Mouse (Mus musculus): ENCODE measurements around the gene Vps26b. TPM values are rescaled to one million over a fixed set of nuclear protein-coding genes. Genes with fewer than 3 reads are reported as not detected.

The Vps26b gene
- polyA plus RNA-seq (2016; fragmentation: Nextera tagmentation; extraction: Ambion mirVana), result 26.7 and 29.6 TPM in 2 replicates

DNA sequence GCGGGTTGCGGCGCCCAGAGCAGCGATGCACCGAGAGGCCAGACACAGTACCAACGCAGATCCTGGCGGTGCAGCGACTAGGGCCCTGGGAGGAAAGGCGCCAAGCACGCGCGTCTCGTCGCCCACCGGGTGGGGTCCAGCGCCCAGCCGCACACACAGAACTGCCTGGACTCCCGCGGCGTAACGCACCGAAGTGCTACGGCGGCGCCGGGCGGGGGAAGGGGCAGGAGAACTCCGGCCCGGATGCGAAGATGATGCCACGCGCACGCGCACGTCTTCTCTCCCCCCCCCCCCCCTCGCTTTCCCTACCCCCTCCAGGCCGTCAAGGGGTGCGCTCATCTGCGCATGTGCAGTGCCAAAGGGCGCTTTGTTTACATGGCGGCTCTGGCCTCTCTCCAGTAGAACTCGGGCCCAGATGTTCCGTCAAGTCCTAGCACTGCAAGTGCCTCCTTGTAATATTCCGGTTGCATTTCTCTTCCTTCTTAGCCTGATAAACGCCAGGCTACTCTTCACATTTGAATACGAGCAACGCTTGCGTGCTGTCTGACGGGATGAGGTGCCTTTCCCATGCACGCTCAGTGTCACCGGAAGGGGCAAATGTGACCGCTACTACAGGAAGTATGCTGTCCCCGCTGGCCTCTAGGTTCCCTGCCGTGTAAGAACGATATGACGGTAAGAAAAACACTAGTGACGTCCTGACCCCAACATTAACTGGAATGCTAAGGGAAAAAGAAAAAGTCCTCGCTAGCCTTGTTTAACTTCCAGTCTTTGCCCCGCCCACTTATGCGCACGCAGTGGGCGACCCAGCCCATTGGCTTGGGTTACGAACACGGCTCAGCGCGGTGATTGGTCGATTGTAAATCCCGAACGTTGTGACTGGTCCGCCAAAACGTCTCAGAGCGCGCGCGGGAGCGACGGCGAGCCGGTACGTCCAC, at the start of gene Vps26b, which contains the start of gene Ncapd3:
Vps26b (minus strand) TSS at position 238 of the 935 bp plus-strand sequence.
Ncapd3 (plus strand) TSS at position 348 of the 935 bp plus-strand sequence.
- Histone ChIP-seq H3K9me3 (replicated peaks) (no peaks in the 10 kb centered on the region), H3K27ac (ENCODE audit: poor library complexity, severe bottlenecking) (peak within 1 kb of the TSS; percentile 86), H3K4me1 (replicated peaks) (peaks cover 35% of the 10 kb centered on the region), H3K36me3 (no peaks in the 10 kb centered on the region), H3K9ac (peak within 1 kb of the TSS; percentile 97), H3K4me3 (peak within 1 kb of the TSS; percentile 99), H3K27me3 (replicated peaks) (no peaks in the 10 kb centered on the region), H3K4me2 (peak within 1 kb of the TSS; percentile 90)
- ATAC-seq (ENCODE audit: insufficient number of reproducible peaks, low FRiP score), result peak; percentile 97
- under 1% methylated on average over 70 of the region's 80 CpGs for WGBS

DNA sequence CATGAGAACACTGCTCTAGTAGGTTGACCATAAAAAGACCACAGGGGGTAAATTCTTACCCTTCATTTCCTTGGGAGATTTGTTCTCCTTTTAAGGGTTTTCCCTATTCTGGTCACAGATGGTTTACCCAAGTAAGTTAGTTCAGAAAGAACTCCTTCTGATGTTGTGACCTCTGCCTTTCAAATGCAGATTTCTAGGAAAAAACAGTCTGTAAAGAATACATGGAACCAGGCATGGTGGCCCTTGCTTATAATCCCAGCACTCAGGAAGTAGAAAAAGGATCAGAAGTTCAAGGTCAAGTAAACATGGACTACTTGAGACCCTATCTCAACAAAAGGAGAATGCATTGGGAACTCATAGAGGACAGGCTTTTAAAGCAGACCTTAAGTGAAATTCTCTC, 45.9 kb upstream of the Vps26b start:
- Histone ChIP-seq H3K36me3 (peaks cover 63% of the 10 kb centered on the region), H3K27me3 (replicated peaks) (no peaks in the 10 kb centered on the region), H3K27ac (ENCODE audit: poor library complexity, severe bottlenecking) (no peak overlapping the region), H3K9ac (no peak overlapping the region), H3K9me3 (replicated peaks) (no peaks in the 10 kb centered on the region), H3K4me3 (no peak overlapping the region), H3K4me2 (no peak overlapping the region), H3K4me1 (replicated peaks) (peaks cover 8% of the 10 kb centered on the region; the same call in 1 of the 2 replicates)
- no peak for ATAC-seq (ENCODE audit: insufficient number of reproducible peaks, low FRiP score)

DNA sequence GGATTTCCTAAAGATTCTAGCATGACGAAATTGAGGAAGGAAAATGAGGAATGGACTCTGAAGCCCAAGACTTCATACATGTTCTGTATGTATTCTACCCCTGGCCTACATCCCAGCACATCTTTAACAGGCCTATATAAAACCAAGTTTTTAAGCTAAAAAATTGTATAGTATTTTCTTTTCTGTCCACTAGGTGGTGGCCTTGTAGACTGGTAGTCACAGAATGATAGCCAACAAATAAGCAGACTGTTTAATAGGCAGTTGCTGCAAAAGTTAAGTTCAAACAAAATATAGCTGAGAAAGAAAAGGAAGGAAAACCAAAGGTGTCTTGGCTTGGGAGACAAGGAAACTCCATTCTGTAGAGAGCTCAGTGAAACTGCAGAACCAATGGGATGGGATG, 44.8 kb upstream of the Vps26b start:
- Histone ChIP-seq H3K4me1 (replicated peaks) (peaks cover 8% of the 10 kb centered on the region; the same call in 1 of the 2 replicates), H3K27me3 (replicated peaks) (no peaks in the 10 kb centered on the region), H3K9ac (no peak overlapping the region), H3K36me3 (peaks cover 64% of the 10 kb centered on the region), H3K9me3 (replicated peaks) (no peaks in the 10 kb centered on the region), H3K4me3 (no peak overlapping the region), H3K4me2 (no peak overlapping the region), H3K27ac (ENCODE audit: poor library complexity, severe bottlenecking) (no peak overlapping the region)
- WGBS, result 57% methylated on average over 1 of the region's 1 CpGs
- ATAC-seq (ENCODE audit: insufficient number of reproducible peaks, low FRiP score), result no peak

- H3K27me3 ChIP-seq (replicated peaks), result no peaks in the 10 kb centered on the region
- no peak overlapping the region for H3K9ac ChIP-seq
- H3K4me1 ChIP-seq (replicated peaks), result peaks cover 8% of the 10 kb centered on the region; the same call in 1 of the 2 replicates
- WGBS, result 82% methylated on average over 4 of the region's 4 CpGs
- H3K36me3 ChIP-seq, result peaks cover 80% of the 10 kb centered on the region
- no peak overlapping the region for H3K27ac ChIP-seq (ENCODE audit: poor library complexity, severe bottlenecking)
- no peak overlapping the region for H3K4me2 ChIP-seq
- no peak overlapping the region for H3K4me3 ChIP-seq
- ATAC-seq (ENCODE audit: insufficient number of reproducible peaks, low FRiP score), result no peak
- H3K9me3 ChIP-seq (replicated peaks), result no peaks in the 10 kb centered on the region
These were observed 41.0 kb upstream of the Vps26b start for GRCm38 (mm10) chr9:27070895-27071294.

- H3K4me1 ChIP-seq (replicated peaks), result no peaks in the 10 kb centered on the region
- H3K4me3 ChIP-seq, result no peak overlapping the region
- 93% methylated on average over 5 of the region's 5 CpGs for WGBS
- H3K9me3 ChIP-seq (replicated peaks), result no peaks in the 10 kb centered on the region
- no peak overlapping the region for H3K9ac ChIP-seq
- peaks cover 79% of the 10 kb centered on the region for H3K36me3 ChIP-seq
- H3K27me3 ChIP-seq (replicated peaks), result no peaks in the 10 kb centered on the region
- H3K4me2 ChIP-seq, result no peak overlapping the region
- ATAC-seq (ENCODE audit: insufficient number of reproducible peaks, low FRiP score), result no peak
- no peak overlapping the region for H3K27ac ChIP-seq (ENCODE audit: poor library complexity, severe bottlenecking)
These were observed 28.5 kb upstream of the Vps26b start for GRCm38 (mm10) chr9:27058341-27058740.

DNA sequence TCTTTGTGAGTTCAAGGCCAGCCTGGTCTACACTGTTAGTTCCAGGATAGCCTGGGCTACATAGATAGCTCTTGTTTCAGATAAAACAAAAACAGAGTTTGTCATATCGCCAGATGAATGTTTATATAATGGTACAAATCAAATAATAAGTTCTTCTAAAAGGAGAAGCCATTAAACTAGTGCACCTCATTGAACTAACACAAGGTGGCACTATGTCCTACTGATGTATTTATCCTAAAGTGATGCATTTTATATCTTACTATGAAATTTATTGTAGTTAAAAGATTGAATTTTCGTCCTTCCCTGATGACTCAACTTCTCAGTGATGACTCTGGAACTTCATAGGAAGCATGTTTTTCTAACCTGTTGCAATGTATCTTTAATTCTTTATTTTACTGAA, 19.6 kb upstream of the Vps26b start:
- no peak overlapping the region for H3K4me3 ChIP-seq
- H3K27ac ChIP-seq (ENCODE audit: poor library complexity, severe bottlenecking), result no peak overlapping the region
- H3K9me3 ChIP-seq (replicated peaks), result no peaks in the 10 kb centered on the region
- H3K27me3 ChIP-seq (replicated peaks), result no peaks in the 10 kb centered on the region
- WGBS, result 88% methylated on average over 2 of the region's 2 CpGs
- H3K4me2 ChIP-seq, result no peak overlapping the region
- peaks cover 71% of the 10 kb centered on the region for H3K36me3 ChIP-seq
- no peak for ATAC-seq (ENCODE audit: insufficient number of reproducible peaks, low FRiP score)
- H3K9ac ChIP-seq, result no peak overlapping the region
- no peaks in the 10 kb centered on the region for H3K4me1 ChIP-seq (replicated peaks)

- ATAC-seq (ENCODE audit: insufficient number of reproducible peaks, low FRiP score), result no peak
- no peak overlapping the region for H3K4me3 ChIP-seq
- no peak overlapping the region for H3K4me2 ChIP-seq
- no peaks in the 10 kb centered on the region for H3K4me1 ChIP-seq (replicated peaks)
- no peak overlapping the region for H3K9ac ChIP-seq
- WGBS, result 93% methylated on average over 5 of the region's 5 CpGs
- no peaks in the 10 kb centered on the region for H3K27me3 ChIP-seq (replicated peaks)
- H3K9me3 ChIP-seq (replicated peaks), result no peaks in the 10 kb centered on the region
- peaks cover 87% of the 10 kb centered on the region for H3K36me3 ChIP-seq
- no peak overlapping the region for H3K27ac ChIP-seq (ENCODE audit: poor library complexity, severe bottlenecking)
These were observed 14.0 kb upstream of the Vps26b start for GRCm38 (mm10) chr9:27043892-27044291.

- peak; percentile 9 for ATAC-seq (ENCODE audit: insufficient number of reproducible peaks, low FRiP score)
- Histone ChIP-seq H3K27ac (ENCODE audit: poor library complexity, severe bottlenecking) (peak overlapping the region; percentile 70; the same call in 1 of the 2 replicates), H3K9me3 (replicated peaks) (no peaks in the 10 kb centered on the region), H3K27me3 (replicated peaks) (no peaks in the 10 kb centered on the region), H3K4me1 (replicated peaks) (peaks cover 35% of the 10 kb centered on the region), H3K4me3 (peak overlapping the region; percentile 99), H3K9ac (peak overlapping the region; percentile 97), H3K36me3 (no peaks in the 10 kb centered on the region), H3K4me2 (peak overlapping the region; percentile 90)
- under 1% methylated on average over 17 of the region's 17 CpGs for WGBS
These were observed 867 bp upstream of the Vps26b start for GRCm38 (mm10) chr9:27030763-27031100.

- 0 out of 2 replicates have a peak, but pooled peaks cover 3% of the 10 kb centered on the region for H3K36me3 ChIP-seq
- H3K9ac ChIP-seq, result peak overlapping the region; percentile 97
- no peaks in the 10 kb centered on the region for H3K9me3 ChIP-seq (replicated peaks)
- H3K4me2 ChIP-seq, result peak overlapping the region; percentile 90
- peak; percentile 40 for ATAC-seq (ENCODE audit: insufficient number of reproducible peaks, low FRiP score)
- H3K27me3 ChIP-seq (replicated peaks), result no peaks in the 10 kb centered on the region
- H3K4me1 ChIP-seq (replicated peaks), result peaks cover 35% of the 10 kb centered on the region
- H3K27ac ChIP-seq (ENCODE audit: poor library complexity, severe bottlenecking), result peak overlapping the region; percentile 86
- peak overlapping the region; percentile 99 for H3K4me3 ChIP-seq
- WGBS, result under 1% methylated on average over 52 of the region's 52 CpGs
These were observed 640 bp downstream of the Vps26b start for GRCm38 (mm10) chr9:27029022-27029827.

GRCm38 (mm10) chr9:27026708-27027107, 3.2 kb downstream of the Vps26b start:
- H3K9ac ChIP-seq, result no peak overlapping the region
- H3K9me3 ChIP-seq (replicated peaks), result no peaks in the 10 kb centered on the region
- no peaks in the 10 kb centered on the region for H3K27me3 ChIP-seq (replicated peaks)
- H3K4me3 ChIP-seq, result no peak overlapping the region
- H3K4me1 ChIP-seq (replicated peaks), result peaks cover 27% of the 10 kb centered on the region
- WGBS, result 73% methylated on average over 1 of the region's 1 CpGs
- ATAC-seq (ENCODE audit: insufficient number of reproducible peaks, low FRiP score), result no peak
- 0 out of 2 replicates have a peak, but pooled peaks cover 3% of the 10 kb centered on the region for H3K36me3 ChIP-seq
- no peak overlapping the region for H3K27ac ChIP-seq (ENCODE audit: poor library complexity, severe bottlenecking)
- no peak overlapping the region for H3K4me2 ChIP-seq

DNA sequence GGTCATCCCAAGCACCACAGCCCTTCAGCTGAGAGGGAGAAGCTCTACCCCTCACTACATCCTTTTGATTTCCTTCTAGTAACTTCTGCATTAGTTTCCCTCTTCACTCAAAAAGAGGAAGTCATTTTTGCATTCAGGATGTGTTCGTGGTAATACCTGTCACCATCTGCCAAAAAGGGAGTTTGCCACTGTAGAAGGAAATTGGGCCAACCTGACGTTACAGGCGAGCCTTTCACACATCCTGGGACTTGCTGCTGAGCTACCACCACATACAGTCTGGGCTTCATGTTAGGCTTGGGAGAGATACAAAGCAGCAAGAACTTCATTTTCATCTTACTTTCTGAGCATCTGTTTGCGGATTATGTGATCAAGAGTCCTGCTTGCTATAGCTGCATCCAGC, 6.2 kb downstream of the Vps26b start:
- Histone ChIP-seq H3K4me2 (no peak overlapping the region), H3K9me3 (replicated peaks) (no peaks in the 10 kb centered on the region), H3K4me3 (no peak overlapping the region), H3K36me3 (peaks cover 11% of the 10 kb centered on the region; the same call in 1 of the 2 replicates), H3K4me1 (replicated peaks) (peaks cover 16% of the 10 kb centered on the region), H3K9ac (no peak overlapping the region), H3K27me3 (replicated peaks) (no peaks in the 10 kb centered on the region), H3K27ac (ENCODE audit: poor library complexity, severe bottlenecking) (no peak overlapping the region)
- 77% methylated on average over 4 of the region's 4 CpGs for WGBS
- no peak for ATAC-seq (ENCODE audit: insufficient number of reproducible peaks, low FRiP score)

Data from heart, embryonic 12.5 days (tissue).